Mouse (Mus musculus) megakaryocyte-erythroid progenitor cell, adult 5-6 weeks (primary cell): ENCODE results near the gene Hsd11b1. TPM values are rescaled to one million over a fixed set of nuclear protein-coding genes. Genes with fewer than 3 reads are reported as not detected.

Experiments used
- ATAC-seq: replicated peaks from 2 replicates; pipeline ENCODE4 v1.8.0; 2016; ENCODE audit warnings: mild to moderate bottlenecking, inconsistent platforms; ENCODE audit not compliant: severe bottlenecking, poor library complexity, low FRiP score, low TSS enrichment
- total RNA-seq, 2 experiments: library from RNA; stranded (forward) in 1 of 2; stranded (reverse) in 1 of 2; fragments of 200-1000, 215-1000 nt in 1 of 2; fragments of >200 nt in 1 of 2; fragmentation: Nextera tagmentation in 1 of 2; gene quantifications; 2 replicates each; pipeline ENCODE4 v1.2.3; 2014 to 2017

Gene Hsd11b1
- total RNA-seq, 2 experiments from 2014 or later, result not detected

DNA sequence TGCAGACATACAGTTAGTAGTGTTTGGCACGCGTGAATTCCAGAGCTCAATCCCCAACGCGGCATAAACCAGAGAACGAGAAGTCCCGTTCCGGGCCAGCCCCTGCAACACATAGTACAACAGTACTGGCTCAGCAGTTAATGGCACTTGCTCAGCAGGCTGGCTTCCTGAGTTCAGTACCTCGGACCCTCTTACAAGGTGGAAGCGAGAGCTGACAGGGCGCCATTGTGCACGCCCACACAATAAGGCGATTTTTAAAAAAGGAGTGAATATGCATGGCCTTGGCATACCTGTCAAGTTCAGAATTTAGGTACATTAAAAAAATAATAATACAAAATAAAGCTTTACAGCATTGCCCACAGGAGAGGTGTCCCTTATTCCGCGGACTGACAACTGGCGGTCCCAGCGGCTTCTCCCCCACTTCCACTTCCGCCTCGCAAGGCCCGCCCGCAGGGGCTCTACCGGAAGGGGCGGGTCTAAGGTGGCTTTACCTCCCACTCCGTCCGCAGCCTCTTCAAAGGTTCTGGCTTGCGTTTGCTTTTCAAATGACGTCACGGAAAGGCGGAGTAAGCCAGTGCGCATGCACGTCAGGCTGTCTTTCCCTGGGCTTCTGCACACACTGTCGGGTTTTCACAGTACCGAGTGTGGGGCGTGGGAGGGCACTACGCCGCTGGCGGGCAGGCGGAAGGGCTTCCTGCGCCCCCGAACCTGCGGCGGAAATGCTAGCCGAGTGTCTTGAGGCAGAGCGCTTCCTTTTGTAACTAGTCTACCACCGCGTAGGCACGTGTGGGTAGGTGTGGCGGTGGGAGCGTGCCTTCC is 90.7 kb downstream of the Hsd11b1 start:
- ATAC-seq, result peak; percentile 92

Other genes starting within 250 kb of the Hsd11b1 start
- gene Syt14, start 228.3 kb downstream of the Hsd11b1 start, total RNA-seq (2014; fragmentation: Nextera tagmentation), result not detected in 2 replicates
- gene Syt14, start 228.3 kb downstream of the Hsd11b1 start, total RNA-seq (2017), result not detected in 2 replicates
- gene Diexf, start 133.8 kb downstream of the Hsd11b1 start, total RNA-seq (2014; fragmentation: Nextera tagmentation), result 20.6 and 27.2 TPM in 2 replicates
- 15.5 and 39.4 TPM in 2 replicates for gene Diexf, start 133.8 kb downstream of the Hsd11b1 start, total RNA-seq (2017)
- 1.0 TPM in 1 of 2 replicates, not detected in the other for gene Irf6, start 111.0 kb downstream of the Hsd11b1 start, total RNA-seq (2014; fragmentation: Nextera tagmentation)
- gene Irf6, start 111.0 kb downstream of the Hsd11b1 start, total RNA-seq (2017), result 0.19 and 0.50 TPM in 2 replicates
- 6.6 and 6.9 TPM in 2 replicates for gene A130010J15Rik, start 96.0 kb downstream of the Hsd11b1 start, total RNA-seq (2014; fragmentation: Nextera tagmentation)
- 12.0 and 13.1 TPM in 2 replicates for gene A130010J15Rik, start 96.0 kb downstream of the Hsd11b1 start, total RNA-seq (2017)
- gene Traf3ip3, start 62.4 kb downstream of the Hsd11b1 start, total RNA-seq (2014; fragmentation: Nextera tagmentation), result 16.3 and 37.9 TPM in 2 replicates
- 2.8 and 12.9 TPM in 2 replicates for gene Traf3ip3, start 62.4 kb downstream of the Hsd11b1 start, total RNA-seq (2017)
- 0.42 TPM in 1 of 2 replicates, not detected in the other for gene Lamb3, start 56.4 kb downstream of the Hsd11b1 start, total RNA-seq (2014; fragmentation: Nextera tagmentation)
- not detected in 2 replicates for gene Lamb3, start 56.4 kb downstream of the Hsd11b1 start, total RNA-seq (2017)
- gene G0s2, start 9.1 kb upstream of the Hsd11b1 start, total RNA-seq (2014; fragmentation: Nextera tagmentation), result 1.2 TPM in 1 of 2 replicates, not detected in the other
- gene G0s2, start 9.1 kb upstream of the Hsd11b1 start, total RNA-seq (2017), result not detected in 2 replicates
- gene Camk1g, start 106.2 kb upstream of the Hsd11b1 start, total RNA-seq (2014; fragmentation: Nextera tagmentation), result not detected in 2 replicates
- gene Camk1g, start 106.2 kb upstream of the Hsd11b1 start, total RNA-seq (2017), result not detected in 2 replicates